Mouse (Mus musculus): Measurements from ENCODE around the gene Pdzrn3.

- TF ChIP-seq CTCF (conservative IDR thresholded peaks at IDR 0.05 in 1 of 2, IDR thresholded peaks at IDR 0.05 in 1 of 2; ENCODE audit: low read depth in 2 of 2, low read length in 2 of 2), result no peak
- TF ChIP-seq BHLHE40 (IDR thresholded peaks at IDR 0.05; ENCODE audit: low read depth, low read length), result no peak
- TF ChIP-seq MAFK (IDR thresholded peaks at IDR 0.05; ENCODE audit: insufficient replicate concordance, low read length), result no peak
- no peak for TF ChIP-seq POLR2A (IDR thresholded peaks at IDR 0.05; ENCODE audit: low read depth, low read length)
- TF ChIP-seq ZC3H11A (IDR thresholded peaks at IDR 0.05; ENCODE audit: low read depth, low read length), result no peak
- no peak for TF ChIP-seq RAD21 (IDR thresholded peaks at IDR 0.05; ENCODE audit: low read depth, low read length)
- no peak for TF ChIP-seq USF2 (conservative IDR thresholded peaks at IDR 0.05; ENCODE audit: low read depth, low read length)
- no peak for TF ChIP-seq EP300 (IDR thresholded peaks at IDR 0.05; ENCODE audit: low read length)
- no peak for TF ChIP-seq CHD2 (IDR thresholded peaks at IDR 0.05; ENCODE audit: low read length)
- no peak for TF ChIP-seq ELF1 (IDR thresholded peaks at IDR 0.05; ENCODE audit: low read depth, low read length)
- no peak for TF ChIP-seq GABPA (IDR thresholded peaks at IDR 0.05; ENCODE audit: insufficient replicate concordance, low read depth, low read length)
Observed at GRCm38 (mm10) chr6:101246137-101246536, 131.6 kb downstream of the Pdzrn3 start.
